Mouse (Mus musculus) MEL (cell line): ENCODE results near the gene Mid2.

ENCODE experiments used
- CTCF ChIP-seq, 3 experiments: IDR thresholded peaks in 2 of 3; conservative IDR thresholded peaks in 1 of 3; 2 replicates each; pipeline ENCODE4 v1.5.1; 2011 to 2012; ENCODE audit warnings: low read length in 3 of 3, low read depth in 2 of 3, mild to moderate bottlenecking in 2 of 3, improper control_type of control experiment in 1 of 3, inconsistent platforms in 1 of 3, mixed read lengths in 1 of 3, moderate library complexity in 1 of 3; ENCODE audit not compliant: control insufficient read depth in 1 of 3, insufficient read depth in 1 of 3, poor library complexity in 1 of 3, severe bottlenecking in 1 of 3
- GATA1 ChIP-seq: IDR thresholded peaks from 2 replicates; pipeline ENCODE4 v1.6.1; 2011; ENCODE audit warnings: low read depth, low read length, improper control_type of control experiment
- MEF2A ChIP-seq: IDR thresholded peaks from 2 replicates; pipeline ENCODE4 v1.6.1; 2014; ENCODE audit warnings: low read depth, mild to moderate bottlenecking, inconsistent platforms, low read length, improper control_type of control experiment; ENCODE audit not compliant: poor library complexity, insufficient replicate concordance, severe bottlenecking; ENCODE audit errors: extremely low read depth
- POLR2AphosphoS2 ChIP-seq: IDR thresholded peaks from 2 replicates; pipeline ENCODE4 v1.6.1; 2011; ENCODE audit warnings: low read length, improper control_type of control experiment
- SIN3A ChIP-seq: IDR thresholded peaks from 2 replicates; pipeline ENCODE4 v1.6.1; 2012; ENCODE audit warnings: low read length, improper control_type of control experiment, inconsistent platforms
- UBTF ChIP-seq: IDR thresholded peaks from 2 replicates; pipeline ENCODE4 v1.6.1; 2012; ENCODE audit warnings: low read depth, mild to moderate bottlenecking, inconsistent platforms, low read length, improper control_type of control experiment, moderate library complexity, borderline replicate concordance; ENCODE audit not compliant: insufficient read depth
- USF1 ChIP-seq: IDR thresholded peaks from 2 replicates; pipeline ENCODE4 v1.6.1; 2014; ENCODE audit warnings: low read depth, mild to moderate bottlenecking, inconsistent platforms, low read length, improper control_type of control experiment, moderate library complexity
- ZKSCAN1 ChIP-seq: IDR thresholded peaks from 2 replicates; pipeline ENCODE4 v1.6.1; 2012; ENCODE audit warnings: low read depth, mild to moderate bottlenecking, inconsistent platforms, low read length, improper control_type of control experiment, moderate library complexity
- ZNF384 ChIP-seq: IDR thresholded peaks from 2 replicates; pipeline ENCODE4 v1.6.1; 2012; ENCODE audit warnings: low read depth, mild to moderate bottlenecking, inconsistent platforms, low read length, improper control_type of control experiment

- TF ChIP-seq CTCF (IDR thresholded peaks at IDR 0.05 in 2 of 3, conservative IDR thresholded peaks at IDR 0.05 in 1 of 3; ENCODE audit: control insufficient read depth in 1 of 3, insufficient read depth in 1 of 3, low read depth in 2 of 3, low read length in 3 of 3, poor library complexity in 1 of 3, severe bottlenecking in 1 of 3): no peak
- TF ChIP-seq USF1: no peak
- peak; percentile 56; the same call in 1 of the 2 replicates for TF ChIP-seq GATA1
- TF ChIP-seq POLR2AphosphoS2: no peak
- TF ChIP-seq SIN3A: peak; percentile 30; the same call in 1 of the 2 replicates
- no peak for TF ChIP-seq MEF2A
- TF ChIP-seq ZNF384: no peak
- no peak for TF ChIP-seq UBTF
- no peak for TF ChIP-seq ZKSCAN1
Observed at GRCm38 (mm10) chrX:140624875-140625594, 39.4 kb upstream of the Mid2 start.
